Mouse (Mus musculus) liver, embryonic 14.5 days (tissue): Measurements from ENCODE around the gene Tgfbr1. TPM values are rescaled to one million over a fixed set of nuclear protein-coding genes. Genes with fewer than 3 reads are reported as not detected.

Experiments
- ATAC-seq: fragments of 200-750 bp; cut with Nextera tagmentation; 2 replicates; pipeline ENCODE4 v1.8.0; 2017; ENCODE audit warnings: moderate number of reproducible peaks, mild to moderate bottlenecking, moderate library complexity; ENCODE audit not compliant: insufficient read depth
- DNase-seq, 3 experiments: peaks; one replicate each; pipeline ENCODE4 v3.0.0-alpha.2; 2012 to 2013; ENCODE audit warnings: low read depth in 3 of 3, low spot score in 3 of 3
- H3K27ac ChIP-seq: fragments of 300-500 bp; sonication (generic); 2 replicates; pipeline ENCODE4 v1.5.1; 2014; ENCODE audit warnings: moderate library complexity, mild to moderate bottlenecking, control low read depth, inconsistent platforms
- H3K27me3 ChIP-seq: fragments of 300-500 bp; sonication (generic); 2 replicates; pipeline ENCODE4 v1.6.1; 2014; ENCODE audit warnings: mild to moderate bottlenecking, low read length, moderate library complexity; ENCODE audit not compliant: control insufficient read depth, insufficient read depth
- H3K36me3 ChIP-seq: fragments of 300-500 bp; sonication (generic); replicated peaks from 2 replicates; pipeline ENCODE4 v1.6.1; 2014; ENCODE audit warnings: low read depth; ENCODE audit not compliant: control insufficient read depth, insufficient read depth
- H3K4me1 ChIP-seq, 2 experiments: fragments of 200-500 bp in 1 of 2; fragments of 300-500 bp in 1 of 2; sonication (generic) in 1 of 2; replicated peaks; 2 replicates each; pipeline ENCODE4 v1.6.1; 2012 to 2014; ENCODE audit warnings: antibody characterized with exemption in 1 of 2, inconsistent platforms in 1 of 2, low read length in 1 of 2; ENCODE audit not compliant: control insufficient read depth in 2 of 2, insufficient read depth in 2 of 2
- H3K4me2 ChIP-seq: fragments of 300-500 bp; sonication (generic); 2 replicates; pipeline ENCODE4 v1.6.1; 2014; ENCODE audit warnings: low read depth, mild to moderate bottlenecking, control low read depth, moderate library complexity
- H3K4me3 ChIP-seq, 2 experiments: fragments of 200-500 bp in 1 of 2; fragments of 300-500 bp in 1 of 2; sonication (generic) in 1 of 2; 2 replicates each; pipeline ENCODE4 v1.5.1; 2012 to 2014; ENCODE audit warnings: low read depth in 2 of 2, low read length in 2 of 2, mild to moderate bottlenecking in 2 of 2, control low read depth in 1 of 2, inconsistent platforms in 1 of 2, moderate library complexity in 1 of 2; ENCODE audit not compliant: insufficient read depth in 1 of 2
- H3K9ac ChIP-seq: fragments of 300-500 bp; sonication (generic); replicated peaks from 2 replicates; pipeline ENCODE4 v1.6.1; 2014; ENCODE audit warnings: mild to moderate bottlenecking, control low read depth, moderate library complexity
- H3K9me3 ChIP-seq: fragments of 300-500 bp; sonication (generic); 2 replicates; pipeline ENCODE4 v1.6.1; 2016; ENCODE audit warnings: low read length, mixed read lengths; ENCODE audit not compliant: control insufficient read depth
- CTCF ChIP-seq: IDR thresholded peaks from 2 replicates; pipeline ENCODE4 v1.5.1; 2016; ENCODE audit warnings: antibody characterized with exemption, low read depth, control low read depth
- EP300 ChIP-seq: IDR thresholded peaks from 2 replicates; pipeline ENCODE4 v1.6.1; 2016; ENCODE audit warnings: antibody characterized with exemption, low read depth
- WGBS: fragments of 180-500 bp; shearing (Covaris S2); extraction: QIAGEN DNeasy Blood & Tissue Kit; methylation state at CpG from one replicate; pipeline ENCODE4 v1.1.7; 2014; ENCODE audit not compliant: insufficient replicate concordance; 5-methylcytosine and 5-hydroxymethylcytosine counted together
- polyA plus RNA-seq, 2 experiments: library from polyadenylated mRNA; depleted of rRNA in 1 of 2; stranded (reverse) in 1 of 2; unstranded in 1 of 2; fragments of >200 nt; fragmentation: Nextera tagmentation in 1 of 2; extraction: Ambion mirVana in 1 of 2; gene quantifications; 2 replicates each; pipeline versions ENCODE4 v1.2.1 to v1.2.3; 2012 to 2014

The Tgfbr1 gene
- polyA plus RNA-seq, 2 experiments = 3.2 to 5.7 TPM

GRCm38 (mm10) chr4:47404536-47404935 is 51.5 kb downstream of the Tgfbr1 start:
- DNase-seq (no peak), ATAC-seq (no peak)
- H3K4me1 ChIP-seq = no peaks in the 10 kb centered on the region
- H3K9ac ChIP-seq = no peak overlapping the region
- no peaks in the 10 kb centered on the region for H3K9me3 ChIP-seq
- WGBS = 67% methylated on average over 2 of the region's 2 CpGs
- TF ChIP-seq CTCF (no peak), EP300 (no peak)
- H3K36me3 ChIP-seq = no peaks in the 10 kb centered on the region; the same call in 1 of the 2 replicates
- no peak overlapping the region for H3K4me3 ChIP-seq
- H3K4me2 ChIP-seq = no peak overlapping the region
- no peak overlapping the region for H3K27ac ChIP-seq
- no peaks in the 10 kb centered on the region for H3K27me3 ChIP-seq

- no peaks in the 10 kb centered on the region for H3K27me3 ChIP-seq
- no peak overlapping the region for H3K27ac ChIP-seq
- DNase-seq = no peak
- H3K9ac ChIP-seq = no peak overlapping the region
- no peak overlapping the region for H3K4me2 ChIP-seq
- no peaks in the 10 kb centered on the region for H3K9me3 ChIP-seq
- no peaks in the 10 kb centered on the region; the same call in 1 of the 2 replicates for H3K36me3 ChIP-seq
- TF ChIP-seq EP300 (no peak), CTCF (no peak)
- H3K4me3 ChIP-seq = no peak overlapping the region
- no peaks in the 10 kb centered on the region for H3K4me1 ChIP-seq
- 64% methylated on average over 2 of the region's 2 CpGs for WGBS
- no peak for ATAC-seq
Observed at GRCm38 (mm10) chr4:47407161-47407560, 54.1 kb downstream of the Tgfbr1 start.

- WGBS = 44% methylated on average over 3 of the region's 3 CpGs
- H3K9me3 ChIP-seq = no peaks in the 10 kb centered on the region
- no peak overlapping the region for H3K4me3 ChIP-seq
- no peaks in the 10 kb centered on the region for H3K27me3 ChIP-seq
- DNase-seq (no peak), ATAC-seq (no peak)
- no peak overlapping the region for H3K9ac ChIP-seq
- TF ChIP-seq EP300 = no peak
- TF ChIP-seq CTCF = no peak
- H3K36me3 ChIP-seq = no peaks in the 10 kb centered on the region
- peaks cover 0 to 8% of the 10 kb centered on the region in 2 experiments; a peak in 2 of 4 replicates for H3K4me1 ChIP-seq
- H3K27ac ChIP-seq = no peak overlapping the region
- H3K4me2 ChIP-seq = no peak overlapping the region
Observed at GRCm38 (mm10) chr4:47417871-47418270, 64.8 kb downstream of the Tgfbr1 start.

- Histone ChIP-seq H3K4me3 (no peak overlapping the region), H3K27me3 (no peaks in the 10 kb centered on the region), H3K36me3 (no peaks in the 10 kb centered on the region), H3K4me2 (no peak overlapping the region), H3K4me1 (peaks cover 0 to 8% of the 10 kb centered on the region in 2 experiments; a peak in 2 of 4 replicates), H3K9ac (no peak overlapping the region), H3K27ac (no peak overlapping the region), H3K9me3 (no peaks in the 10 kb centered on the region)
- TF ChIP-seq CTCF (peak; percentile 72), EP300 (no peak)
- no peak for DNase-seq
- WGBS = 22% methylated on average over 9 of the region's 9 CpGs
- ATAC-seq = no peak
Observed at GRCm38 (mm10) chr4:47419268-47419973, 66.4 kb downstream of the Tgfbr1 start.

GRCm38 (mm10) chr4:47420191-47420590 is 67.2 kb downstream of the Tgfbr1 start:
- ATAC-seq (no peak), DNase-seq (no peak)
- 22% methylated on average over 7 of the region's 7 CpGs for WGBS
- no peak overlapping the region for H3K27ac ChIP-seq
- H3K9ac ChIP-seq = no peak overlapping the region
- H3K9me3 ChIP-seq = no peaks in the 10 kb centered on the region
- no peaks in the 10 kb centered on the region for H3K27me3 ChIP-seq
- no peak overlapping the region for H3K4me3 ChIP-seq
- TF ChIP-seq CTCF (no peak), EP300 (no peak)
- no peak overlapping the region for H3K4me2 ChIP-seq
- peaks cover 0 to 8% of the 10 kb centered on the region in 2 experiments; a peak in 2 of 4 replicates for H3K4me1 ChIP-seq
- no peaks in the 10 kb centered on the region for H3K36me3 ChIP-seq
